Mouse (Mus musculus) cerebellum, adult 9-10 months (tissue): ENCODE results near the gene Dnaja4.

Experiments used
- DNase-seq: peaks from one replicate; pipeline ENCODE4 v3.0.0; 2022

Gene Dnaja4

DNA sequence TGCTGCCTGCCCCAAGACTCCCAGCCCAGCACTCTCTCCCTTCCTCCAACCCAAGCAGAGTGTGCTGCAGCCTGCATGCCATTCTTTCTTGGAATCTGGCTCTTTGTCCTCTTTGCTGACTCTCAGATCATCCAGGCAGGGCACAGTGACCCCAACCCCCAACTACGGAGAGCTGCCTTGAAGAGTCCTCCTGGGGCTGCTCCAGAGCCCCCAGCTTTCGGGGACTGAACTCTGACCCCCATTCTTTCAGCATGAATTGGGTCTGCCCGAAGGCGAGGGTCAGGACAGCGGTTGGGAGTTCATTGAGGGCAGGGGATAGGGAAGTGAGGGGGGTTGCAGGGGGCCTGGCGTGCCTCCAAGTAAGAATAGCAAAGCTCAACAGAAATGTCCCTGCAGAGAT is 60.9 kb downstream of the Dnaja4 start:
- DNase-seq: no peak

DNA sequence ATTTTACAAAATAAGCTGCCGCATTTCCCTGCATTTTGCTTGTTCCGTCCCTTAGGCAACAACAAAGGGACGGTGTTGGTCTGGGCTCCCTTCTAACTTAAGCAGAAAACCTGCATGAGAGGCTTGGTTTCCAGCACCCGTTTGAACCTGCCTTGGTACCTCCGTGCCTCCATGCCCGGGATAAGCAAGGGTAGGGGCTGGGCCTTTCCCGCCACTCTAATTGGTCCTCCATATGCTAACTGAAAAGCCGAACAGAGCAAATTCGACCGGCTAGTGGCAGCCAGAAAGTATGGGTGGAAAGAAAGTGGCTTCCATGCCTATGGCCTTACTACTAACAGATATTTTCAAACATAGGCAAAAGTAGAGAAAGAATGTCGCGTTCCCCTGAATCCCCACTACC is 65.4 kb downstream of the Dnaja4 start:
- no peak for DNase-seq

DNA sequence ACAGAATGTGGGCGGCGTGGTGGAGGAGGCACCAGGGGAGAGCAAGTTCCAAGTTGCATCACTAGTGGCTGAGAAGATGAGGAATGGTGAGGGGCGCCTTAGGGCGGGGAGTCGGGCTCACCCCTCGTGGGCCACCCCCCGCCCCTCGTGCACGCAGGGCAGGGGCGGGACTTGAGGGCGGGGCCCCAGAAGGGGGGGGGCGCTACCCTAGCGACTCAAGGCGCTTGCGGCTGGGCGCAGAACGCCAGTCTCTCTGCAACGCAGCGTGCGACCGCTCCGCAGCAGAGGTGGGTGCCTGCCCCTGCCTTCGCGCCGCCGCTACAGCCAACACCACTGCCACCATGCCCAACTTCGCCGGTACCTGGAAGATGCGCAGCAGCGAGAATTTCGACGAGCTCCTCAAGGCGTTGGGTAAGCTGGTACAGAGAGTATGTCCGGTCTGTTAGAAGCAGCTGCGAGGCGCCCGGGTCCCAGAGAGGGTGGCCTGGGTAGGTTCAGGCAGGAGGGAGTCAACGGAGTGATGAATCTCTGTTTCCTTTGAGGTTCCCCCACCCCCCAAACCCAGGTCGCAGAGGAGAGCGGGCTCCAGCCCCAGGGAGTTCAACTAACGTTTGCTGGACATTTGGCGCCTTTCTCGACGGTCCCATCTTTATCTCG is 66.0 kb downstream of the Dnaja4 start, which contains the start of gene Crabp1:
Gene Crabp1, plus strand, starts transcription at position 188 of the 657 bp plus-strand sequence.
- no peak for DNase-seq

DNA sequence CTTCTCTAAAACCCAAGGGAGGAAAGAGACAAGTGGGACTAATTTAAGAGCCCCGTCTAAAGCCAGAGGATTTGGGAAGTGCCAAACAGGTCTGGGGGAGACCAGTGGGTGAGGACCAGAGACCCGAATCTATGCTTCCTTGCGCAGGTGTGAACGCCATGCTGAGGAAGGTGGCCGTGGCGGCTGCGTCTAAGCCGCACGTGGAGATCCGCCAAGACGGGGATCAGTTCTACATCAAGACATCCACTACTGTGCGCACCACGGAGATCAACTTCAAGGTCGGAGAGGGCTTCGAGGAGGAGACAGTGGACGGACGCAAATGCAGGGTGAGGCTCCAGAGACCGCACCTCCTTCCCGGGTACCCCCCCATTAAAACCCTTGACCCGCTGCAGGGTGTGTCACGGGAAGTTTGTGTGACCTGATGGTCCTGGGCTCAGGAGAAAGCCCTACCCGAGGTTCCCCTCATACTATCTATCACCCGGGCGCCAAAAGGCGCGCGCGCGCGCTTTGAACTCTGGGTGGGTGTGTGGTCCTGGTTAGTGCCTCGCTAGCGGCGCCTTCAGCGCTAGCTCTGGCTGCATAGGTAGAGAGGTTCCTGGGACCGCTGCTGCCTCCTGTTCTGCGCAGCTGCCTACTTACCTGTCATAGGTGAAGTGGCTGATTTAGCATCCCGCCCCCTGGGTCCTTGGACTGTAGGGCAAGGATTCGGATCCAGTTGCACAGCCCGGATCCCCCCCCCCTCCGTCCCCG is 66.8 kb downstream of the Dnaja4 start:
- no peak for DNase-seq
